Mouse (Mus musculus) embryo, embryonic 11 days (tissue): Measurements from ENCODE around the gene Mau2.

ENCODE experiments used
- DNase-seq: peaks from one replicate; pipeline ENCODE4 v3.0.0-alpha.2; 2015

Gene Mau2

DNA sequence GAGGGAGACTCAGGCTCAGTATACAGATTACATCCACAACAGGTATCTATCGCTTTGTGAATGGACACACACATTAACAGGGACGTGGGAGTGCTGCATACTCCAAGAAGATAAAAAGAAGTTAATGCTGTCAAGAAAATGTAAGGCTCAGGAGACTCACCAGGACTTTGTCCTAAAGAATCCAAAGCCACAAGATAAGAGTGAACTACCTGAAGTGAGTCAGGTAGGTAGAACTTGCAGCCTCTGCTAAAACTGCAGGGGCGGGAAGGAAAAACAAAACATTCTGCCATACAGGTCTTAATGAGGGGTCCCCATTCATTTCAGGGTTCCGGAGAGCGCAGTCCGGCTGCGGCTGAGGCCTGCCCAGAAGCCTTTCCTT lies 69.5 kb downstream of the Mau2 start:
- DNase-seq: no peak

DNA sequence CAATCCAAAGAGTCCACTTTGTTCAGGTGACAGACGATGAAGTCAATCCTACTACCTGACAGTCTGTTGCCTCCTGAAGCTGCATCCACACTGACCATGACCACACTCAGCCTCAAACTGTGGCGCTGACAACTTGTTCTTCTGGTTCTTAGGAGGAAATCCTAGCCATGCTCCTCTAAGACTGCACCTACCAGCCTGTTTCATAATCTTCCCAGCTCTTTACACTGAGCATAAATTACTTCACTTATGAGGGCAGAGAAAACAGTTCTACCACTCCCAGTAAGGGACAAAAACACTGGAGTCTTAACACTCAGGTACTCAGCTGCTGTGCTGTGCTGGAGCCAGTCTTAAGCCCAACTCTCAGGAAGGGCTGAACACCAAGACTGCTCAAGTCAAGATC lies 71.7 kb downstream of the Mau2 start:
- no peak for DNase-seq

DNA sequence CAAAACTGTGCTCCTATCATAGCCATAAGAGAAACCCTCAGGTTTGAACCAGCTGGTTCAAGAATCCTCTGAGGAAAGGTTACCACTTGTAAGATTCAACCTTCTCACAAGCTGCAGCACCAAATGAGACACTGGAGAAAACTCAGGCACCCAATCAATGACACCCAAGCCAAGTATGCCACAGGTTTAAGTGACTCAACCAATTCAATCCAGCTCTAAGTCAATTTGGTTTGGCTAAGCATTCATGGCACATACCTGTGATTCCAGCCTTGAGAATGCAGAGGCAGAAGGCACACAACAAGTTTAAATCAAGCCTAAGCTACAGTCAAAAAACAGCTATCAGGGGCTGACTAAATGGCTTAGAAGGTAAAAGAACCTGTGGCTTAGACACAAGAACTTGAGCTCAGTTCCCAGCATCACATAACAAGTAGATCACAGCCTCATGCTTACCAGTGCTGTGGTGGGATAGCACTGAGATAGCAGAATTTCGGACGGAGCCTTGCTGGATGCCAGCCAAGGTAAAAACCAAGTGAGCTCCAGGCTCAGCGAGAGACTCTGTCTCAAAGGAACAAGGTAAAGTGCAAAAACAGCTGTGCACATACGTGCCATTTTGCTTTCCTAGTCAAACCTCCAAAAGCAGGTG lies 75.1 kb downstream of the Mau2 start:
- no peak for DNase-seq
